Mouse (Mus musculus) lung, postnatal 4 days (tissue): Measurements from ENCODE around the gene Snrpg.
"Not testable (repeated sequence)": the region's sequence is repeated elsewhere in the genome, so short reads cannot be mapped to it uniquely, and the experiment has no call there.

Experiments
- DNase-seq, 2 experiments: peaks; one replicate each; pipeline ENCODE4 v3.0.0; 2021

Gene Snrpg

DNA sequence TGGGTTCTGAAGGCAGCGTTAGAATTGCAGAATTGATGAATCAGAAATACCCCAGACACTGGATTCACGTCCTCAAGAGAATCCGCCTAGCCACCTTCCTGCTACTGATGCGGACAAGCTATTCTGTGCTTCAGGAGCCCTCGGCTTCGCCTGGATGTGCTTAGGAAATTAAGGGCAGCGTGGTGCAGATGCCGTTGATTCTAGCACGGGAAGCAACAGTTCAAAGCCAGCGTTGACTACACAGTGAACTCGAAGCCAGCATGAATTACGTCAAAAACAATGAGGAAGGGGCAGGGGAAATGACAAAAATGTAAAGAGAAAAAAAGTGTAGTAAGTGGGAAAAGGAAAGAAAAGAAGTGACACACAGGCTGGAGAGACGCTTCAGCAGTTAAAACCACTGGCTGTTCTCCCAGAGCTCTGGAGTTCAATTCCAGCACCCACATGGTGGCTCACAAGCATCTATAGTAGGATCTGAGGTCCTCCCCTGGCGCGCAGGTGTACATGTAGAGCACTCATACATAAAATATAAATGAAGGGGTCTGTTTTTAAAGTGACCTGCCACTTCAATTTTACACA lies at the start of gene Snrpg:
Gene Snrpg (plus strand): TSS at position 541 of the 576 bp plus-strand sequence.
- no peak for DNase-seq

DNA sequence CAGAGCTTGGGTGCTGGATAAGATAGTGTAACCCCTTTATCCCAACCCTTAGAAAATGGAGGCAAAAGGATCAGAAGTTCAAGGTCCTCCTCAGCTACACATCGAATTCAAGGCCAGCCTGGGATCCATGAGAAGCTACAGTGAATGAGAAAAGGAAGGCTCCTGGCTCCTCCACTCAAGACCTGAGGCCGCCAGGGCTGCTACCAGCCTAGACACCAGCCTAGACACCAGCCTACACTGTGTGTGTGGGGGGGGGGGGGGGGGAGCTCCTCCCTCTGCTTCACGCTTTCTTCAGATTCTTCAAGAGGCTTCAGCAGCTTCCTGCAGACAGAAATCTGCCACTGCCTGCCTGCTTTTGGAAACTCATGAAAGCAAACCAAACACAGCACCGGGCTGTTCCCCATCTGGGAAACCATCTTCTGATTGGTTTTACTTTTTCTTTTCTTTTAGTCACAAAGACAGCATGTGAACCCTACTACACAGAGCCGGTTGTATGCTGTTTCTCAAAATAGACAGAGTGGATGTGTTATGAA lies 49.0 kb upstream of the Snrpg start:
- no peak for DNase-seq

- DNase-seq = no peak
Observed at GRCm38 (mm10) chr6:86322991-86323390, 48.1 kb upstream of the Snrpg start.

DNA sequence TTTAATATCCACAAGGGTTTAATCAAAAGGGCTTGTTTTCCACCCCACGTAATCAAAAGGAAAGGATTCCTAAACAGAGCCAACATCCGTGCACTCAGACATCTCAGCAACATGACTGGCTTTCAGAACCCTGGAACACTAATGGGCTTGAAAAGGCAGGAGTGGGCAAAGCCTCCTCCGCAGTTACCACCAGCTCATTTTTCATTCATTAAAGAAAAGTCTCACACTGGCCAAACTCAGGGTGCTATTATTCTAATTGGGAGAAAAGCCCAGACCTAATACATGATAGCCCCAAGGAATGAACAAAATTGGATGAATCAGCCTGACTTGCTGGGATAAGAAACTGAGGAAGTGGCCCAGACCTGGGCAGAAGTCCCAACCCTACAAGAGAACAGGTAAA lies 46.7 kb upstream of the Snrpg start:
- DNase-seq = no peak

DNA sequence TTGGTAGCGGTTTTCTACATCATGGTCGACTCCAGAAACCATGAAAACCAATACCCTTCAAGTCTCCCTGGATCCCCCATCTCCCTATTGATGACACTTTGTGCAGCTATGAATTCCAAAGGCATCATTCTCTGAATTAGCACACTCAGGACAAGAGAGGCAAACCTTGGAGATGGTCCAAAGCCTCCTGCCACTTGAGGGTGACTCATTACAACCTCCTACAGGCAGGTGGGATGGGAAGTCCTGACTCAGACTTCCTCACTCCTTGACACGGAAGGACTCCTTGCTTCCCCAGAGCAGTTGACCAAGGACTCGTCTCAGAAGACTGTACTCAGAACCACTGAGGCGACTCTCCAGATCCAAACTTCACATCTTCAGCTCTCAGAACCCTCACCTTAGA lies 45.5 kb upstream of the Snrpg start:
- peak in 1 of 2 experiments; percentile 6 for DNase-seq

GRCm38 (mm10) chr6:86326866-86327265 lies 44.2 kb upstream of the Snrpg start:
- no peak for DNase-seq

- DNase-seq = no peak
Observed at GRCm38 (mm10) chr6:86328369-86328768, 42.7 kb upstream of the Snrpg start.

DNA sequence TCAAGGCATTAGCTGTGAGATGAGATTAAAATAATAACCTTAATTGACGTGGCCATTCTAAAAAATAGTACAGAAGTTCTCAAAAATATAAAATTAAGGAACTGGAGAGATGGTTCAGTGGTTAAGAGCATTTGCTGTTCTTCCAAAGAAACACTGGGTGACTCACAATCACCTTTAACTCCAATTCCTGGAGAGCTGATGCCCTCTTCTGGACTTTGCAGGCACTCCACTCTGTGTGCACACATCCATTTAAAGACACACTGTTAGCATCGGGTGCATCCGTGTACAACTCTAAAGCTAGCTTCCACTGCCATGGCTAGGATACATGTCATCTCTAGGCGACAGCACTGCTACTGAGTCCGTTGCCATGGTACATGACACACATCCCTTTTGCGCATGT lies 41.2 kb upstream of the Snrpg start:
- DNase-seq = no peak

GRCm38 (mm10) chr6:86335121-86335849 lies 35.8 kb upstream of the Snrpg start:
- DNase-seq = no peak

DNA sequence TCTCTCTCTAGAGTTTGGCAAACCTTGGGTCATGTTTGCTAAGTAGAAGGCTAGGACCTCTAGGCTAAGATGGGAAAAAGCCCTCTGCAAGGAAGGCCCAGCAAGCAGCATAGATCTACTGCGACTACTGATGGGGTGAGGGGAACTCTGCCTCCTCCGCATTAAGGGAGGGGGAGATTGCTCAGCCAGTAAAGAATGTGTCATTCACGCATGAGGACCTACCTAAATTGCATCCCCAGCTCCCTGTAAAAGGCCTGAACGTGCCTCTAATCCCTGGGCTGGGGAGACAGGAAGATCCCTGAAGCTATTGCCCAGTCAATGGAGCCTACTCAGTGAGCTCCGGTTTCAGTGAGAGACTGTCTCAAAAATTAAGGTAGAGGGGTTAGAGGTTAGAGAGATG lies 35.2 kb upstream of the Snrpg start:
- DNase-seq = no peak

DNA sequence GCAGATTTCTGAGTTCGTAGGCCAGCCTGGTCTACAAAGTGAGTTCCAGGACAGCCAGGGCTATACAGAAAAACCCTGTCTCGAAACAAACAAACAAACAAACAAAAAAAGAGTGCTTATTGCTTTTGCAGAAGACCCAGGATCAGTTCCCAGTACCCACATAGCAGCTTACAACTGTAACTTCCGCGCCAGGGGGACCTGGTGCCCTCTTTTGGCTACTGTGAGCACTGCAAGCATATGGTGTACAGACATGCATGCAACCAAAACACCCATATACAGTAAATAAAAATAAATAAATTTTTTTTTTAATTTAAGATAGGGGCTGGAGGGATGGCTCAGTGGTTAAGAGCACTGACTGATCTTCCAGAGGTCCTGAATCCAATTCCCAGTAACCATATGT lies 34.8 kb upstream of the Snrpg start:
- DNase-seq = not testable (repeated sequence)

- DNase-seq = no peak
Observed at GRCm38 (mm10) chr6:86343656-86344055, 27.4 kb upstream of the Snrpg start.

DNA sequence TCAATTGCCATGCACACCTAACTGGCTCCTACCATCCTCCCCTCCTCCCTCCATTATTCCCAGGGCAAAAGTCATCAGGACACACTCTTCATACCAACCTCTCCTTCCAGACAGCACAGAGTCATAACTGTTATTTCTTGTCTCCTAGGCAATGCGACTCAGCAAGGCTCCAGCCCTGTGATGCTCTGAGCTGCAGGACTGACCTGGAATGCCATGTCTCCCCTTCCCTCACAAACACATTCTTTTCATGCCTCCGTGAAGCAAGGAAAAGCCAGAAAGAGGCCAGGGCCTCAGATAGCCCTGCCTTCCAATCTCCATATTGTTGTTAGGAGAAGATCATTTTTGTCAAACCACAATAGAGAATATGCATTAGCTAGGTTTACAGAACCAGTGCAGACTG lies 25.0 kb upstream of the Snrpg start:
- no peak for DNase-seq

GRCm38 (mm10) chr6:86349257-86349656 lies 21.8 kb upstream of the Snrpg start:
- DNase-seq = no peak

- no peak for DNase-seq
Observed at GRCm38 (mm10) chr6:86354948-86355347, 16.2 kb upstream of the Snrpg start.

- DNase-seq = no peak
Observed at GRCm38 (mm10) chr6:86356956-86357355, 14.1 kb upstream of the Snrpg start.

- DNase-seq = no peak
Observed at GRCm38 (mm10) chr6:86360691-86361090, 10.4 kb upstream of the Snrpg start.

DNA sequence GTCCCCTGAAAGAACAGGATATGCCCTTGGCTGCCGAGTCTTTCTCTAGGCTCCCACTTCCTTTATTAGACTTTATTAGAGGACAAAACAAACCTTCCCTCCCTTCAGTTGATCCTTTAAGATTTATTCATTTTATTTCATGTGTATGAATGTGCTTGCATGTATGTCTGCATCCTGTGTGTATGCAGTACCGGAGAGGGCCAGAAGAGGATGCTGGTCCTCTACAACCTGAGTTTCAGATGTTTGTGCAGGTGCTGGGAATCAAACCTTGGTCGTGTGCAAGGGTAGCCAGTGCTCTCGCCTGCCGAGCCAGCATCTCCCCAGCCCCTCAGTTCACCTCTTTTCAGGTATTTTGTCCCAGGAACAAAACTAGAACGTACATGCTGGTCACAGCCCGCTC lies 9.7 kb upstream of the Snrpg start:
- no peak for DNase-seq

GRCm38 (mm10) chr6:86364442-86365141 lies 6.5 kb upstream of the Snrpg start:
- peak; percentile 76 to 85 for DNase-seq

DNA sequence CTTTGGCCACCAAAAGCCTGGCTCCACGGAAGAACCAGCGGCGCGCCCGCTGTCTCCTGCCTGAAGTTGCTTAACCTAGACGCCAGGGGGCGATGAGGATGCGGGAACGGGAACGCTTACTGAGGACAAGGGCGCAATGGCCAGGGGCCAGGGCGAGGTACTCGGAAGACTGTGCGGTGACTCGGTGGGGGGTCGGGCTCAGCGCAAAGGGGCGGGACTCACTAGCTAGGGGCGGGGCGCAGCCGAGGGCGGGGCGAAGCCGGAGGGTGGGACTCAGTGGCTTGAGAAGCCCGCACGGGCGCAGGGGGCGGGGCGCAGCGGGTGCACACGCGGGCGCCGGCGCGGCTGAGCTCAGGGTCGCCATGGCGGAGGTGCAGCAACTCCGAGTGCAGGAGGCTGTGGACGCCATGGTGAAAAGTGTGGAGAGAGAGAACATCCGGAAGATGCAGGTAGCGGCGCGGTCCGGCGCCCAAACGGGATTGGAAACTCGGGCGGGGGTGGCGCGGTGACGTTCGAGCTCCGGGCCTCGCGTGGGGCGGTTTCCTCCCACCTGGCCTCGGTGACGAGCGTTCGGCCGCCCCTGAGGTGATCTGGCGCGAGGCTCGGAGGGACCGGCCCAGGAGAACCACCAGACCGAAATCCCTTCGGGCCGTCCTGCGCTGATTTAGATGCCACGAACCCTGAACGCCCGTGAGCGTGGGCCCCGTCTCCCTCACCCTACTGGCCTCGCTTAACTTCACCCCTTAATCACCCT lies 5.6 kb upstream of the Snrpg start, which contains the start of gene Fam136a:
Gene Fam136a (plus strand): TSS at position 276 of the 754 bp plus-strand sequence.
- DNase-seq = peak; percentile 97

- peak; percentile 38 to 62 for DNase-seq
Observed at GRCm38 (mm10) chr6:86366125-86366852, 4.8 kb upstream of the Snrpg start.

- DNase-seq = no peak
Observed at GRCm38 (mm10) chr6:86366853-86367249, 4.3 kb upstream of the Snrpg start.
